17 mouse cellular contexts compared by ENCODE assay signal in genomic region chr15:99417692-99418271, GRCm38 (mm10). TPM values are rescaled to one million over a fixed set of nuclear protein-coding genes. Genes with fewer than 3 reads are reported as not detected.
DNase-seq lines count a peak whose midpoint lies in the region; ATAC-seq and TF ChIP-seq lines count a peak whose summit lies in the region.
"Had no signal": no experiment of that assay in that cellular context is flagged by ENCODE, and none has a peak within 500 bp of the region (broad histone marks: within the 10 kb centered on the region; RNA-seq: fewer than 3 reads in every experiment).

No protein-coding gene starts in this region.

- no peak for TF ChIP-seq CTCF in lung, adult 2 months (IDR thresholded peaks at IDR 0.05; ENCODE audit: insufficient read depth, low read length)

- intact Hi-C loops in heart, postnatal 10 days (cut with DNase I), result no loop called here

- in situ Hi-C loops in ES-E14 (cut with MboI; ENCODE audit: low sequenced_read_pairs in 2 of 2, unreplicated experiment in 2 of 2), result no loop called here

- H3K4me3 ChIP-seq in heart, embryonic 11.5 days (ENCODE audit: low read depth, low read length), result no peak overlapping the region
- H3K4me3 ChIP-seq in lung, embryonic 15.5 days, result no peak overlapping the region
- H3K4me3 ChIP-seq in lung, adult 2 months (replicated peaks; ENCODE audit: extremely low read depth, low read depth, low read length), result no peak overlapping the region
- peak overlapping the region; percentile 31 to 33; a peak in 3 of 4 replicates for H3K4me3 ChIP-seq in ES-E14 (ENCODE audit: insufficient read depth in 1 of 2, low read depth in 1 of 2, low read length in 2 of 2, poor library complexity in 1 of 2, severe bottlenecking in 1 of 2)
- no peak overlapping the region for H3K4me3 ChIP-seq in limb, embryonic 12.5 days (replicated peaks)
- H3K4me3 ChIP-seq: erythroblast, embryonic 14.5 days; hindbrain, embryonic 12.5 days; liver, embryonic 13.5 days had no signal

- 17% methylated on average over 17 of the region's 17 CpGs for WGBS in heart, embryonic 11.5 days (ENCODE audit: insufficient replicate concordance)
- 16% methylated on average over 17 of the region's 17 CpGs for WGBS in lung, embryonic 15.5 days
- WGBS in lung, adult 2 months, result 30% methylated on average over 17 of the region's 17 CpGs
- 31% methylated on average over 17 of the region's 17 CpGs for WGBS in limb, embryonic 12.5 days

- peaks cover 6% of the 10 kb centered on the region; the same call in 1 of the 2 replicates for H3K36me3 ChIP-seq in heart, embryonic 11.5 days (ENCODE audit: control insufficient read depth, insufficient read depth, low read length)
- peaks cover 11% of the 10 kb centered on the region for H3K36me3 ChIP-seq in lung, embryonic 15.5 days
- no peaks in the 10 kb centered on the region for H3K36me3 ChIP-seq in ES-E14 (ENCODE audit: control insufficient read depth, insufficient read depth, low read length, poor library complexity, severe bottlenecking)
- H3K36me3 ChIP-seq in limb, embryonic 12.5 days, result peaks cover 17% of the 10 kb centered on the region
- H3K36me3 ChIP-seq: liver, embryonic 13.5 days had no signal

- no peak overlapping the region for H3K9ac ChIP-seq in heart, embryonic 11.5 days (ENCODE audit: low read depth, low read length)
- H3K9ac ChIP-seq in lung, embryonic 15.5 days, result no peak overlapping the region
- H3K9ac ChIP-seq in ES-E14 (ENCODE audit: insufficient read depth, low read depth, low read length, poor library complexity, severe bottlenecking), result peak overlapping the region; percentile 76
- 0 out of 2 replicates have a peak overlapping the region, but pooled peaks have one; percentile 5 for H3K9ac ChIP-seq in limb, embryonic 12.5 days (replicated peaks)
- H3K9ac ChIP-seq: hindbrain, embryonic 12.5 days; liver, embryonic 13.5 days had no signal

- peak overlapping the region; percentile 64 for H3K27ac ChIP-seq in heart, embryonic 11.5 days (ENCODE audit: low read depth, low read length)
- H3K27ac ChIP-seq in lung, embryonic 15.5 days, result peak overlapping the region; percentile 37
- peak overlapping the region; percentile 82 for H3K27ac ChIP-seq in ES-E14 (ENCODE audit: insufficient read depth, low read depth, low read length, poor library complexity, severe bottlenecking)
- peak overlapping the region; percentile 42; the same call in 1 of the 2 replicates for H3K27ac ChIP-seq in limb, embryonic 12.5 days
- H3K27ac ChIP-seq: hindbrain, embryonic 12.5 days; liver, embryonic 13.5 days had no signal

- peak overlapping the region; percentile 27; the same call in 1 of the 2 replicates for H3K4me2 ChIP-seq in heart, embryonic 11.5 days
- H3K4me2 ChIP-seq in lung, embryonic 15.5 days, result no peak overlapping the region
- no peak overlapping the region for H3K4me2 ChIP-seq in limb, embryonic 12.5 days
- H3K4me2 ChIP-seq: hindbrain, embryonic 12.5 days had no signal

- no peaks in the 10 kb centered on the region for H3K27me3 ChIP-seq in heart, embryonic 11.5 days (ENCODE audit: control insufficient read depth, insufficient read depth, low read length)
- H3K27me3 ChIP-seq in lung, embryonic 15.5 days, result no peaks in the 10 kb centered on the region
- no peaks in the 10 kb centered on the region for H3K27me3 ChIP-seq in limb, embryonic 12.5 days
- H3K27me3 ChIP-seq: hindbrain, embryonic 12.5 days; liver, embryonic 13.5 days; megakaryocyte, embryonic 14.5 days had no signal

- no peak for DNase-seq in heart, postnatal 10 days
- DNase-seq in lung, adult 2 months, result no peak
- peak; percentile 40 for DNase-seq in ES-E14 (ENCODE audit: low read depth, low spot score)
- no peak for DNase-seq in spleen, postnatal 14 days (ENCODE audit: low spot score in 2 of 2)
- DNase-seq in thymus, postnatal 36 days, result no peak
- DNase-seq: adrenal gland, adult 8-10 months; cerebellum, postnatal 14 days; kidney, adult 11 months; kidney, postnatal 4 days; liver, embryonic 13.5 days; thymus, postnatal 4 days had no signal

- peaks cover 19% of the 10 kb centered on the region for H3K4me1 ChIP-seq in heart, embryonic 11.5 days (ENCODE audit: control insufficient read depth, insufficient read depth, low read length)
- H3K4me1 ChIP-seq in lung, embryonic 15.5 days, result peaks cover 47% of the 10 kb centered on the region
- peaks cover 15% of the 10 kb centered on the region for H3K4me1 ChIP-seq in lung, adult 2 months (ENCODE audit: control insufficient read depth, insufficient read depth, low read length)
- peaks cover 11 to 29% of the 10 kb centered on the region in 2 experiments for H3K4me1 ChIP-seq in ES-E14 (ENCODE audit: control insufficient read depth in 2 of 2, insufficient read depth in 2 of 2, low read length in 2 of 2, poor library complexity in 1 of 2)
- H3K4me1 ChIP-seq in limb, embryonic 12.5 days (replicated peaks), result peaks cover 42% of the 10 kb centered on the region

- H3K9me3 ChIP-seq in heart, embryonic 11.5 days (replicated peaks; ENCODE audit: control insufficient read depth, low read length), result no peaks in the 10 kb centered on the region
- no peaks in the 10 kb centered on the region for H3K9me3 ChIP-seq in lung, embryonic 15.5 days
- no peaks in the 10 kb centered on the region for H3K9me3 ChIP-seq in ES-E14 (ENCODE audit: control insufficient read depth, insufficient read depth, low read depth, low read length)
- H3K9me3 ChIP-seq in limb, embryonic 12.5 days, result no peaks in the 10 kb centered on the region
- H3K9me3 ChIP-seq: hindbrain, embryonic 12.5 days; liver, embryonic 13.5 days; megakaryocyte, embryonic 14.5 days had no signal

- ATAC-seq in heart, embryonic 11.5 days (replicated peaks; ENCODE audit: insufficient number of reproducible peaks, low FRiP score, low TSS enrichment), result no peak
- no peak for ATAC-seq in lung, embryonic 15.5 days (ENCODE audit: borderline replicate concordance, extremely low read depth, low FRiP score, low TSS enrichment)
- no peak for ATAC-seq in limb, embryonic 12.5 days (ENCODE audit: insufficient number of reproducible peaks, insufficient read depth, low FRiP score, low TSS enrichment, low read depth)

- no peak for TF ChIP-seq POLR2A in lung, adult 2 months (IDR thresholded peaks at IDR 0.05; ENCODE audit: borderline replicate concordance, extremely low read depth, low read depth, low read length)

TF ChIP-seq in ES-E14, 5 proteins besides CTCF, POLR2A, EP300 and RAD21:
- no peak for TF ChIP-seq ZNF384 (IDR thresholded peaks at IDR 0.05; ENCODE audit: low read depth, low read length)
- TF ChIP-seq ZC3H11A (IDR thresholded peaks at IDR 0.05; ENCODE audit: borderline replicate concordance, low read depth, low read length), result no peak
- no peak for TF ChIP-seq HCFC1 (IDR thresholded peaks at IDR 0.05; ENCODE audit: borderline replicate concordance, insufficient read depth, low read length)
- no peak for TF ChIP-seq MAFK (IDR thresholded peaks at IDR 0.05; ENCODE audit: insufficient read depth, low read depth, low read length)
- TF ChIP-seq CHD2 (IDR thresholded peaks at IDR 0.05; ENCODE audit: low read depth, low read length), result no peak

RNA-seq across cellular contexts. Expression of gene Tmbim6, which starts 25.1 kb away (rescaled TPM):
- 233 and 290 TPM in 2 replicates for polyA plus RNA-seq in heart, embryonic 11.5 days (2014; fragmentation: Nextera tagmentation; extraction: Ambion mirVana)
- 100 to 1,000 TPM; 225 to 229 TPM for total RNA-seq in heart, postnatal 10 days (2021)
- 382 and 427 TPM in 2 replicates for polyA plus RNA-seq in lung, embryonic 15.5 days (2015; fragmentation: Nextera tagmentation; extraction: Ambion mirVana)
- polyA plus RNA-seq in lung, adult 2 months (2012; rRNA removed), result 1,026 and 1,059 TPM in 2 replicates
- total RNA-seq in ES-E14 (2012; rRNA removed), result 436 and 550 TPM in 2 replicates
- 240 and 252 TPM in 2 replicates for polyA plus RNA-seq in limb, embryonic 12.5 days (2016; fragmentation: Nextera tagmentation; extraction: Ambion mirVana)

RNA-seq across cellular contexts. Expression of gene Nckap5l, which starts 39.8 kb away (rescaled TPM):
- 9.0 and 9.1 TPM in 2 replicates for polyA plus RNA-seq in heart, embryonic 11.5 days (2014; fragmentation: Nextera tagmentation; extraction: Ambion mirVana)
- total RNA-seq in heart, postnatal 10 days (2021), result 10 to 100 TPM; 17.4 to 25.5 TPM
- 8.7 and 11.6 TPM in 2 replicates for polyA plus RNA-seq in lung, embryonic 15.5 days (2015; fragmentation: Nextera tagmentation; extraction: Ambion mirVana)
- polyA plus RNA-seq in lung, adult 2 months (2012; rRNA removed), result 13.0 and 13.4 TPM in 2 replicates
- total RNA-seq in ES-E14 (2012; rRNA removed), result 5.9 and 6.3 TPM in 2 replicates
- 13.6 and 14.6 TPM in 2 replicates for polyA plus RNA-seq in limb, embryonic 12.5 days (2016; fragmentation: Nextera tagmentation; extraction: Ambion mirVana)

RNA-seq across cellular contexts. Expression of gene Fmnl3, which starts 47.5 kb away (rescaled TPM):
- 11.0 and 11.4 TPM in 2 replicates for polyA plus RNA-seq in heart, embryonic 11.5 days (2014; fragmentation: Nextera tagmentation; extraction: Ambion mirVana)
- 10 to 100 TPM; 40.3 to 43.0 TPM for total RNA-seq in heart, postnatal 10 days (2021)
- polyA plus RNA-seq in lung, embryonic 15.5 days (2015; fragmentation: Nextera tagmentation; extraction: Ambion mirVana), result 34.5 and 34.9 TPM in 2 replicates
- polyA plus RNA-seq in lung, adult 2 months (2012; rRNA removed), result 53.4 and 58.9 TPM in 2 replicates
- 13.4 and 16.8 TPM in 2 replicates for total RNA-seq in ES-E14 (2012; rRNA removed)
- 33.6 and 40.6 TPM in 2 replicates for polyA plus RNA-seq in limb, embryonic 12.5 days (2016; fragmentation: Nextera tagmentation; extraction: Ambion mirVana)

RNA-seq across cellular contexts. Expression of gene Bcdin3d, which starts 56.7 kb away (rescaled TPM):
- 11.9 TPM in 2 replicates for polyA plus RNA-seq in heart, embryonic 11.5 days (2014; fragmentation: Nextera tagmentation; extraction: Ambion mirVana)
- total RNA-seq in heart, postnatal 10 days (2021), result 1 to 10 TPM; 3.9 to 7.3 TPM
- 15.0 and 16.1 TPM in 2 replicates for polyA plus RNA-seq in lung, embryonic 15.5 days (2015; fragmentation: Nextera tagmentation; extraction: Ambion mirVana)
- polyA plus RNA-seq in lung, adult 2 months (2012; rRNA removed), result 5.0 and 5.2 TPM in 2 replicates
- 36.1 and 47.5 TPM in 2 replicates for total RNA-seq in ES-E14 (2012; rRNA removed)
- polyA plus RNA-seq in limb, embryonic 12.5 days (2016; fragmentation: Nextera tagmentation; extraction: Ambion mirVana), result 18.6 and 20.2 TPM in 2 replicates

Comparison
In these comparisons a context has a peak if more than half of its experiments do, and no peak if none do; other contexts are left out.
1. H3K4me3 ChIP-seq: peak in ES-E14 (2 of 2); none in heart, embryonic 11.5 days (single experiment), lung, embryonic 15.5 days (single experiment), lung, adult 2 months (single experiment) and limb, embryonic 12.5 days (single experiment).
2. H3K9ac ChIP-seq: peak in ES-E14 (single experiment) and limb, embryonic 12.5 days (single experiment); none in heart, embryonic 11.5 days (single experiment) and lung, embryonic 15.5 days (single experiment).
3. Peak in every context shown above with its lines, with median percentiles within 50 percentile points of each other: H3K27ac ChIP-seq.